Mouse (Mus musculus): ENCODE results near the gene Myb. TPM values are rescaled to one million over a fixed set of nuclear protein-coding genes. Genes with fewer than 3 reads are reported as not detected.

Gene Myb
- total RNA-seq (2012; rRNA removed) (11.1 and 16.5 TPM in 2 replicates), total RNA-seq (2014; rRNA removed) (19.1 and 21.1 TPM in 2 replicates), polyA plus RNA-seq (2012; ENCODE audit: insufficient read length, low read depth) (18.5 and 24.0 TPM in 2 replicates)

DNA sequence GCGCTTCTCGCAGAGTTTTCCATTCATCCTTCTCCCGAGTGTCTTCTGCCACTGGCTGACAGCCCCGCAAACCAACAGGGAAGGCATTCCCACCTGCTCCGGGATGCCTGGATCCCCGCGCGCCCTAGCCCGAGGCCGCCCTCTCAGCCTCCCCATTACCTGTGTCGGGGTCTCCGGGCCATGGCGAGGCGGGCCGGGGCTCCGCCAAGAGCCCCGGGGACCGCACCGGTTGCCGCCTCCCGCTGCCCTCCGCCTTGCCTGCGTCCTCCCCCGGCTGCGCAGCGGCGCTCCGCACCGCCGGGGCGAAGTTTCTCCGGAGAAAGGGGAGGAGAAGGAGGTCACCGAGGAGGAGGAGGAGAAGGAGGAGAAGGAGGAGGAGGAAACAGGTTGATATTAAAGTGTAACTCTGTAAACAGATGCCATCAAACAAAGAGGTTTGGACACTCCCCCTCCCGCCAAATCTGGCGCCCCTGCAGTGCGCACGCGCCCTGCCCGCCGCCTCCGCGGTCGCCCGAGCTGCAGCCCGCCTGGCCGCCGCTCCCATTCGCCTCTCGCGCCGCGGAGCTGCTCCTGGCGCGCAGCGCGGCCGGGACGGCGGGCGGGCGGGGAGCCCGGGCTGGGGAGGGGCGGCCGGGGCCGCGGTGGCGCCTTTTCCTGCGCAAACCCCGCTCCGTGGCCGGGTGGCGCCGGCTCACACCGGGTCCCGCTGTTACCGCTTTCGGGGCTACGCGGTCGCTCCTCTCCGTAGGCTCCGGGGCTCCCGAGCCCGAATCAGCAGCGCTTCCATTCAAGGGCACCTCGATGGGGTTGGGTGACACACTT is at the start of gene Myb:
Gene Myb (minus strand): TSS at position 448 of the 822 bp plus-strand sequence.
- H3K9ac ChIP-seq (ENCODE audit: insufficient read depth, low read depth) = peak within 1 kb of the TSS; percentile 77
- no peak for TF ChIP-seq KAT2A (IDR thresholded peaks at IDR 0.05; ENCODE audit: insufficient replicate concordance, low read length)
- TF ChIP-seq UBTF (IDR thresholded peaks at IDR 0.05; ENCODE audit: low read depth, low read length) = peak; percentile 62; the same call in 1 of the 2 replicates
- no peak for TF ChIP-seq BHLHE40 (IDR thresholded peaks at IDR 0.05; ENCODE audit: low read depth, low read length)
- no peak for TF ChIP-seq GABPA (IDR thresholded peaks at IDR 0.05; ENCODE audit: insufficient replicate concordance, low read depth, low read length)
- TF ChIP-seq JUN (IDR thresholded peaks at IDR 0.05; ENCODE audit: insufficient read depth, low read depth, low read length) = no peak
- no peak for TF ChIP-seq MEF2A (IDR thresholded peaks at IDR 0.05; ENCODE audit: borderline replicate concordance, low read depth, low read length)
- peak; percentile 61; the same call in 1 of the 2 replicates for TF ChIP-seq E2F4 (IDR thresholded peaks at IDR 0.05; ENCODE audit: insufficient replicate concordance, low read depth, low read length)
- peak; percentile 55 for TF ChIP-seq POLR2A (IDR thresholded peaks at IDR 0.05; ENCODE audit: low read depth, low read length)
- TF ChIP-seq CHD2 (IDR thresholded peaks at IDR 0.05; ENCODE audit: low read length) = no peak
- peak; percentile 60 for TF ChIP-seq SIN3A (IDR thresholded peaks at IDR 0.05; ENCODE audit: low read length)
- TF ChIP-seq ZMIZ1 (IDR thresholded peaks at IDR 0.05; ENCODE audit: low read depth, low read length) = 0 out of 2 replicates have a peak, but pooled peaks have one; percentile 48
- TF ChIP-seq MYC (IDR thresholded peaks at IDR 0.05; ENCODE audit: low read depth, low read length) = no peak
- no peak for TF ChIP-seq RCOR1 (conservative IDR thresholded peaks at IDR 0.05; ENCODE audit: low read depth, low read length)
- no peak for TF ChIP-seq ZNF384 (IDR thresholded peaks at IDR 0.05; ENCODE audit: low read depth, low read length)
- no peak for TF ChIP-seq POLR2AphosphoS2 (IDR thresholded peaks at IDR 0.05; ENCODE audit: low read depth, low read length)
- TF ChIP-seq TCF12 (IDR thresholded peaks at IDR 0.05; ENCODE audit: low read depth, low read length) = peak; percentile 51; the same call in 1 of the 2 replicates
- no peak for TF ChIP-seq JUND (conservative IDR thresholded peaks at IDR 0.05; ENCODE audit: low read depth, low read length)
- TF ChIP-seq SMC3 (IDR thresholded peaks at IDR 0.05; ENCODE audit: low read depth, low read length) = no peak
- no peak for TF ChIP-seq ZKSCAN1 (IDR thresholded peaks at IDR 0.05; ENCODE audit: borderline replicate concordance, low read depth, low read length)
- TF ChIP-seq IRF4 (IDR thresholded peaks at IDR 0.05; ENCODE audit: low read depth, low read length) = no peak
- TF ChIP-seq HCFC1 (IDR thresholded peaks at IDR 0.05; ENCODE audit: low read depth, low read length) = no peak
- TF ChIP-seq CHD1 (IDR thresholded peaks at IDR 0.05; ENCODE audit: low read depth, low read length) = no peak
- peak; percentile 16; the same call in 1 of the 2 replicates for TF ChIP-seq NELFE (IDR thresholded peaks at IDR 0.05; ENCODE audit: low read depth, low read length)
- no peak for TF ChIP-seq ETS1 (conservative IDR thresholded peaks at IDR 0.05; ENCODE audit: low read depth, low read length)
- no peak for TF ChIP-seq EP300 (IDR thresholded peaks at IDR 0.05; ENCODE audit: low read length)
- TF ChIP-seq MXI1 (IDR thresholded peaks at IDR 0.05; ENCODE audit: low read depth, low read length) = 0 out of 2 replicates have a peak, but pooled peaks have one; percentile 4
- no peak for TF ChIP-seq MAFK (IDR thresholded peaks at IDR 0.05; ENCODE audit: insufficient replicate concordance, low read length)
- no peak for TF ChIP-seq ELF1 (IDR thresholded peaks at IDR 0.05; ENCODE audit: low read depth, low read length)
- TF ChIP-seq CTCF (conservative IDR thresholded peaks at IDR 0.05 in 1 of 2, IDR thresholded peaks at IDR 0.05 in 1 of 2; ENCODE audit: low read depth in 2 of 2, low read length in 2 of 2) = no peak
- no peak for TF ChIP-seq MAX (IDR thresholded peaks at IDR 0.05; ENCODE audit: low read length)
- TF ChIP-seq MAZ (IDR thresholded peaks at IDR 0.05; ENCODE audit: low read depth, low read length) = no peak
- no peak for TF ChIP-seq PAX5 (IDR thresholded peaks at IDR 0.05; ENCODE audit: low read length)
- TF ChIP-seq RAD21 (IDR thresholded peaks at IDR 0.05; ENCODE audit: low read depth, low read length) = no peak
- TF ChIP-seq TBP (conservative IDR thresholded peaks at IDR 0.05; ENCODE audit: low read depth, low read length) = peak; percentile 55; the same call in 1 of the 2 replicates
- TF ChIP-seq USF2 (conservative IDR thresholded peaks at IDR 0.05; ENCODE audit: low read depth, low read length) = no peak
- TF ChIP-seq ZC3H11A (IDR thresholded peaks at IDR 0.05; ENCODE audit: low read depth, low read length) = no peak
- TF ChIP-seq USF1 (IDR thresholded peaks at IDR 0.05; ENCODE audit: low read depth, low read length) = no peak
- TF ChIP-seq NRF1 (IDR thresholded peaks at IDR 0.05; ENCODE audit: low read depth, low read length) = peak; percentile 90
- no peaks in the 10 kb centered on the region for H3K27me3 ChIP-seq (replicated peaks)
- peak; percentile 64 for DNase-seq (ENCODE audit: extremely low read depth)
- H3K36me3 ChIP-seq (replicated peaks in 1 of 2; ENCODE audit: control insufficient read depth in 1 of 2, insufficient read depth in 1 of 2, low read length in 1 of 2) = peaks cover 3 to 6% of the 10 kb centered on the region in 2 experiments
- H3K4me1 ChIP-seq (ENCODE audit: control insufficient read depth in 1 of 2, insufficient read depth in 2 of 2) = peaks cover 0 to 36% of the 10 kb centered on the region in 2 experiments; a peak in 2 of 4 replicates
- H3K4me3 ChIP-seq (replicated peaks in 1 of 3; ENCODE audit: low read depth in 2 of 3, low read length in 2 of 3, poor library complexity in 1 of 3) = peak within 1 kb of the TSS; percentile 66 to 83 (median 80)
- in situ Hi-C loops (cut with MboI; ENCODE audit: low pct_ligation_motif_present, low pct_unique_long_range_greater_than_20kb, low sequenced_read_pairs) = no loop called here
- peaks cover 15% of the 10 kb centered on the region for H3K79me2 ChIP-seq (replicated peaks; ENCODE audit: control insufficient read depth, extremely low read depth, insufficient read depth, poor library complexity, severe bottlenecking)
- H3K4me2 ChIP-seq (ENCODE audit: insufficient read depth, low read depth, poor library complexity, severe bottlenecking) = peak within 1 kb of the TSS; percentile 80
- peak within 1 kb of the TSS; percentile 61; the same call in 1 of the 2 replicates for H3K27ac ChIP-seq (ENCODE audit: insufficient read depth, low read depth)
- no peaks in the 10 kb centered on the region for H3K9me3 ChIP-seq (replicated peaks; ENCODE audit: low read length)
- dilution Hi-C loops (cut with MboI; ENCODE audit: extremely low pct_ligation_motif_present, extremely low pct_unique_long_range_greater_than_20kb, low sequenced_read_pairs) = no loop called here
